Mouse (Mus musculus): ENCODE measurements around the gene Mettl26.
A peak's percentile ranks its signal among the peaks of the same experiment; 100 is the strongest.

Mettl26 gene

GRCm38 (mm10) chr17:25886806-25887205 is 11.9 kb downstream of the Mettl26 start:
- DNase-seq = no peak

- no peak for DNase-seq
Observed at GRCm38 (mm10) chr17:25887467-25887866, 12.6 kb downstream of the Mettl26 start.

GRCm38 (mm10) chr17:25888837-25889236 is 14.0 kb downstream of the Mettl26 start:
- no peak for DNase-seq

- DNase-seq = peak; percentile 51 to 66
Observed at GRCm38 (mm10) chr17:25893975-25894617, 19.2 kb downstream of the Mettl26 start.

- DNase-seq = no peak
Observed at GRCm38 (mm10) chr17:25895415-25895814, 20.5 kb downstream of the Mettl26 start.

GRCm38 (mm10) chr17:25895891-25896290 is 21.0 kb downstream of the Mettl26 start:
- DNase-seq = no peak

- DNase-seq = no peak
Observed at GRCm38 (mm10) chr17:25900193-25900592, 25.3 kb downstream of the Mettl26 start.

DNA sequence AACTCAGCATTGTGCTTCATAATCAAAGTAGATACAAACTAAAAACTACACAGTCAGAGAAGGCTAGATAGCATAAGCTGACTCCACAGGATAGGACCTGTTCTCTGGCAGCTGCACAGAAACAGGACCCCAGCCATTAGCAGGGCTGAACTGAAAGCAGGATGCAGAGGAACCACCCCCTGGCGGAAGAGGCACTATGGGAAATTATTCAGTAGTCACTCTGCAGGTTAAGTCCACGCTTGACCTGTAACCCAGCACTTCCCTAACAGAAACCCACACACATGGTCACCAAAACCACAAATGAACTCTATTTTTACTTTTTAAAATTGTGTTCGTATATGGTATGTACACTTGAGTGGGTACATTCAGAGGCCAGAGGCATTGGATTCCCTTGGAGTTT is 28.2 kb downstream of the Mettl26 start:
- DNase-seq = peak in 1 of 2 experiments; percentile 33

GRCm38 (mm10) chr17:25907640-25908039 is 32.8 kb downstream of the Mettl26 start:
- no peak for DNase-seq

- DNase-seq = no peak
Observed at GRCm38 (mm10) chr17:25911816-25912215, 36.9 kb downstream of the Mettl26 start.

GRCm38 (mm10) chr17:25913186-25913876 is 38.5 kb downstream of the Mettl26 start:
- DNase-seq = no peak

- DNase-seq = no peak
Observed at GRCm38 (mm10) chr17:25913877-25914275, 39.0 kb downstream of the Mettl26 start.

- DNase-seq = no peak
Observed at GRCm38 (mm10) chr17:25914295-25914694, 39.4 kb downstream of the Mettl26 start.

DNA sequence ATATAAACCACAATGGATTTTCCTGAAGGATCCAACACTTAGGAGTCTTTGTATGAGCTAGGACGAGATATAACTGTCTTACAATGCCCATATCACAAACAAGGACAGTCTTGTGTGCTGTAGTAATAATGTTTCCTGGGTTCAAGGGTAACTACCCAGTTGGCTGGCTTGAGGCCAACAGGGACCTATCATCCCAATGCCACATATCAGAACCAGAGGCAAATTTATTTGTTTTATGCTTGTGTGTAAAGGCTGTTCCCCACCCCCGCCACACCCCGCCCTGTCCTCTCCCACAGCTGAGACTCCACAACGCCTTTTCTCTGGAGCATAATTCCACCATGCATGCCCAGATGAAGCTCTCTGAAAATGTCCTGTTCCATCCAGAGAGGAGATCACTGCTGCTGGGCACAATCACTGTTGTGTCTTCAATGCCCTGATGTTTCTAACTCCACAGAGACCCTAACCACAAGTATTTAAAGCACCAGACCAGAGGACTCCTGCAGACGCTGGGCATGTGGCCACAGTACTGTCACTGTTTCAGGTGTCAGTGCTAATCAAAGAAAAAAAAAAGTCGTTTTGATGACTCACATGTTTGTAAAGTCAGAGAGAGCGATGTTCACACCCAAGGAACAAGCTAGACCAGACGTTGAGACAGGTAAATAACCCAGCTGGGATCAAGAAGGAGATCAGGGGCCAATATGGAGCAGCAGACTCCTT is 42.2 kb downstream of the Mettl26 start:
- DNase-seq = no peak

GRCm38 (mm10) chr17:25918037-25918750 is 43.3 kb downstream of the Mettl26 start:
- DNase-seq = no peak

DNA sequence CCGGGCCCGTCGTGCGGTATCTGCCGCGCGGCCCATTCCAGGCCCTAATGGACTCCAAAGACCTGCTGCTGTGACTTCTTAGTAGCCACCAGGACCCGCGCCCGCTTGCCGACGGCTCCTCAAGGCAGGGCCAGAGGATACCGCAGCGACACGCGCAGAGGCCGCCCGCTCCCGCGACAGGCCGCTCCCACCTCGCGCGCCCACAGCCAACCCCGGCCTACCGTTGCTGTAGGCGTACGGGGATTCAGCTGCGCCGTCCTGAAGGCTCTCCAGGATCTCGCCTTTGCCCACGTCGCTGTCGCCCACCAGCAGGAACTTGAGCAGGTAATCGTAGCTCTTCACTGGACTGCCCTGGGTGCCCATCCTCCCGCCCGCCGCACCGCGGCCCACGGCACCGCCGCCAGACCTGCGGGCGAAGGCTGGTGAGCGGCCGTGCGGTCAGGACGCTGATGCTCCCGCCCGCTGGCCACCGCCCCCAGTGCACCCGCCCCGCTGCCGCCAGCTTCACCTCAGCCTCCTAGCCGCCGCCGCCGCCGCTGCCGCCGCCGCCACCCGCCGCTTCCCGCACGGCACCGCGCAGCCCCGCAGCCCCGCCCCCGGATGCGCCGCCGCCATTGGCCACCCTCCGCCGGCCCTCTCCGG is 44.4 kb downstream of the Mettl26 start, which contains the start of gene Rab40c:
Gene Rab40c (minus strand): TSS at position 584 of the 642 bp plus-strand sequence.
- no peak for DNase-seq

DNA sequence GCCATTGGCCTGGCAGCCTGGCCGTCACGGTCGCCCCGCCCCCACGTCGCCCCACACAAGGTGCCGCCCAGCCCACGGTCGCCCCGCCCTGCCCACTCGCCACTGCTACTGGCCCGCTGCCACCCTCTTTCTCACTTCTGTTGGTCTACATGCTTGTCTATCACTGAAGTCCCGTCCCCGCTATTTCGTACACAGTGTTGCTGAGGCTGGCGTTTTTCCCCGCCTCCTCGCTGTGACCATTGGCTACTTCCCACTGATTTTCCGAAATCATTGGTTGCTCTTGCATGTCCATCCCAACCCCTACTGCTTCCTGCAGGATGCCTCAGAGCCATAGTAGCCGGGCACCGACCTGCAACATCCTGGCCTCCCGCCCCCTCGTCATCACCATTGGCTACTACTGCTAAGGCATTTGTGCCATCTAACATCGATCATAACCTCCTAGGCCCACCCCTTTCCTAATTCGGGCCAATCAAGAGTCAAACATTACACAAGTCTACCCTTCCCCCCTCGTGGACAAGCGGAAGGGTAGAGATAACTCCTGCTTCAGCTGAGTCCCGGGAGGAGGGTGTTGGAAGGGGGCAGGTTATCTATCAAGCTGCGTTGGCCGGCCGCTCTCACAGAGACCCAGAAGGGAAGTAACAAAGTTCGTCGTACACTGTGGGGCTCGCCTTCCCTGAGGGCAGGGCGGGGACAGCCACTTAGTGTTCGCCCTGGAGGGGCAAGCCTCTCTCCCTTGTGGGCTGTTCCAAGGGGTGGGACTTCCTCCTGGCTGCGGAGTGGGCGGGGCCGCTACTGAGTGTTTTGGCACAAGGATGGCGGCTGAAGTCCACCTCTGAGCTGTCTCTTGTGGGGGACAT is 45.1 kb downstream of the Mettl26 start:
- DNase-seq = peak; percentile 99 to 100

DNA sequence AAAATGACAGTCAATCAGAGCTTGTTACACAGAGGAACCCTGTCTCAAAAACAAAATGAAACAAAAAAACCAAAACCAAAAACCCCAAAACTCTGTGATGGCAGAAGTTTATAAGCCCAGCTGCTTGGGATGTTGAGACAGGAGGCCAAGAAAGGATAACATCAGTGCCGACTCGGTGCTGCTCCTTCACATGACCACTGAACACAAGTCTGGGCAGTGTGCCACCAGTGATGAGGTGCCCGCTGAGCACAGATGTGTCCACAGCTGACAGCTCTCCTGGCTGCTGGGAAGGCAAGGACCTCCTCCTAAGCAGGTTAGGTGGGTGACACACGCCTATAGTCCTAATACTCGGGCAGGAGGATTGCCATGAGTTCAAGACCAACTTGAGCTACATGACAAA is 47.2 kb downstream of the Mettl26 start:
- no peak for DNase-seq

DNA sequence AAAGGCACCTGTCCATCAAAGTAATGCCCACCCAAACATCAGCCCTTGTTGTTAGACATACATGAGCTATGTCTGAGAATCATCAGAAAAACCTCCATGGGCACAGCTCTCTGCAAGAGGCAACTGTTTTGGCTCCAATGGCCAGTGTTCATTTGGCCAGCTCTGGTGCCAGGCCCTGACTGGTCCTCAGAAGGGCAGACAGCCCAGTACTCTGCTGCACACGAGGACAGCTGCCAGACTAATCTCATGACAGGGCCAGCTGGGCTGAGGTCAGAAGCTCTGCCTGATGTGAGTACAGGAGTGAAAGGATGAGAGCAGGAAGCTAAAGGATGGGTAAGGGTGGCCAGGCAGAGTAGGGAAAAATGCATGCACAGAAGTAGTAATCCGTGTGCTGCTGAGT is 50.5 kb downstream of the Mettl26 start:
- DNase-seq = no peak

Data from spleen, adult 18-20 months (tissue).